Mouse (Mus musculus) CD4-positive, CD25-positive, alpha-beta regulatory T cell, adult 2 months (primary cell): Measurements from ENCODE around the gene Adad2.

Source experiments
- DNase-seq: peaks from one replicate; pipeline ENCODE4 v3.0.0-alpha.2; 2012; ENCODE audit warnings: low read depth, low spot score

The Adad2 gene

GRCm38 (mm10) chr8:119612471-119612870 is at the start of gene Adad2:
TSS of gene Adad2 (plus strand) at chr8:119612747.
- DNase-seq, result no peak

GRCm38 (mm10) chr8:119563849-119564251 is 48.7 kb upstream of the Adad2 start:
- DNase-seq, result no peak

GRCm38 (mm10) chr8:119566367-119566766 is 46.2 kb upstream of the Adad2 start:
- no peak for DNase-seq

GRCm38 (mm10) chr8:119568251-119568650 is 44.3 kb upstream of the Adad2 start:
- no peak for DNase-seq

- DNase-seq, result peak; percentile 41
Observed at GRCm38 (mm10) chr8:119568951-119569350, 43.6 kb upstream of the Adad2 start.

- peak; percentile 82 for DNase-seq
Observed at GRCm38 (mm10) chr8:119569881-119570280, 42.7 kb upstream of the Adad2 start.

GRCm38 (mm10) chr8:119571135-119571534 is 41.4 kb upstream of the Adad2 start:
- no peak for DNase-seq

GRCm38 (mm10) chr8:119572411-119572810 is 40.1 kb upstream of the Adad2 start:
- DNase-seq, result no peak

GRCm38 (mm10) chr8:119574437-119575365 is 37.8 kb upstream of the Adad2 start, which contains the start of the genes Hsdl1 and Dnaaf1:
TSS of gene Hsdl1 (minus strand) at chr8:119575183.
TSS of gene Dnaaf1 (plus strand) at chr8:119575235.
- DNase-seq, result peak; percentile 97

- no peak for DNase-seq
Observed at GRCm38 (mm10) chr8:119575366-119575726, 37.2 kb upstream of the Adad2 start.

GRCm38 (mm10) chr8:119579096-119579495 is 33.5 kb upstream of the Adad2 start:
- DNase-seq, result no peak

GRCm38 (mm10) chr8:119580441-119581161 is 31.9 kb upstream of the Adad2 start:
- no peak for DNase-seq

- peak; percentile 84 for DNase-seq
Observed at GRCm38 (mm10) chr8:119585901-119586300, 26.6 kb upstream of the Adad2 start.

- DNase-seq, result no peak
Observed at GRCm38 (mm10) chr8:119588321-119588720, 24.2 kb upstream of the Adad2 start.

- DNase-seq, result no peak
Observed at GRCm38 (mm10) chr8:119588844-119589243, 23.7 kb upstream of the Adad2 start.

GRCm38 (mm10) chr8:119590348-119590747 is 22.2 kb upstream of the Adad2 start:
- DNase-seq, result no peak

GRCm38 (mm10) chr8:119591456-119591855 is 21.1 kb upstream of the Adad2 start:
- no peak for DNase-seq

- no peak for DNase-seq
Observed at GRCm38 (mm10) chr8:119603771-119604170, 8.8 kb upstream of the Adad2 start.

GRCm38 (mm10) chr8:119604398-119604803 is 8.1 kb upstream of the Adad2 start:
- DNase-seq, result peak; percentile 16

GRCm38 (mm10) chr8:119604996-119605395 is 7.6 kb upstream of the Adad2 start, which contains the start of gene Taf1c:
TSS of gene Taf1c (minus strand) at chr8:119605222.
- DNase-seq, result peak; percentile 96

- peak; percentile 63 for DNase-seq
Observed at GRCm38 (mm10) chr8:119606224-119606623, 6.3 kb upstream of the Adad2 start.

GRCm38 (mm10) chr8:119615096-119615495 is 2.5 kb downstream of the Adad2 start:
- no peak for DNase-seq
